Mouse (Mus musculus): ENCODE results near the gene Rhox12.
A peak's percentile ranks its signal among the peaks of the same experiment; 100 is the strongest.

Gene Rhox12

GRCm38 (mm10) chrX:38110807-38111206 lies at the start of gene Rhox12:
Gene Rhox12 (minus strand): TSS chrX:38110907.
- DNase-seq (ENCODE audit: low spot score in 2 of 2) = no peak

- DNase-seq (ENCODE audit: low spot score in 2 of 2) = no peak
Observed at GRCm38 (mm10) chrX:38159097-38159496, 48.4 kb upstream of the Rhox12 start.

GRCm38 (mm10) chrX:38121478-38121877 lies 10.8 kb upstream of the Rhox12 start:
- no peak for DNase-seq (ENCODE audit: low spot score in 2 of 2)

- DNase-seq (ENCODE audit: low spot score in 2 of 2) = no peak
Observed at GRCm38 (mm10) chrX:38120982-38121381, 10.3 kb upstream of the Rhox12 start, which contains the start of gene Rhox13. Gene Rhox13 (plus strand): TSS chrX:38121219.

- no peak for DNase-seq (ENCODE audit: low spot score in 2 of 2)
Observed at GRCm38 (mm10) chrX:38085041-38085440, 25.7 kb downstream of the Rhox12 start, which contains the start of gene Rhox11. Gene Rhox11 (minus strand): TSS chrX:38085141.

GRCm38 (mm10) chrX:38084226-38084625 lies 26.5 kb downstream of the Rhox12 start:
- peak; percentile 34 to 37 for DNase-seq (ENCODE audit: low spot score in 2 of 2)

GRCm38 (mm10) chrX:38066175-38066574 lies 44.5 kb downstream of the Rhox12 start, which contains the start of gene Rhox10:
Gene Rhox10 (plus strand): TSS chrX:38066475.
- DNase-seq (ENCODE audit: low spot score in 2 of 2) = no peak

GRCm38 (mm10) chrX:38061544-38061943 lies 49.2 kb downstream of the Rhox12 start:
- no peak for DNase-seq (ENCODE audit: low spot score in 2 of 2)
